Mouse (Mus musculus) 3134 (cell line): ENCODE data around the gene Setd3.

Source experiments
- DNase-seq: peaks from one replicate; pipeline ENCODE4 v3.0.0-alpha.2; 2011; ENCODE audit warnings: low spot score; ENCODE audit not compliant: insufficient read length; ENCODE audit errors: extremely low read depth

Setd3 gene

DNA sequence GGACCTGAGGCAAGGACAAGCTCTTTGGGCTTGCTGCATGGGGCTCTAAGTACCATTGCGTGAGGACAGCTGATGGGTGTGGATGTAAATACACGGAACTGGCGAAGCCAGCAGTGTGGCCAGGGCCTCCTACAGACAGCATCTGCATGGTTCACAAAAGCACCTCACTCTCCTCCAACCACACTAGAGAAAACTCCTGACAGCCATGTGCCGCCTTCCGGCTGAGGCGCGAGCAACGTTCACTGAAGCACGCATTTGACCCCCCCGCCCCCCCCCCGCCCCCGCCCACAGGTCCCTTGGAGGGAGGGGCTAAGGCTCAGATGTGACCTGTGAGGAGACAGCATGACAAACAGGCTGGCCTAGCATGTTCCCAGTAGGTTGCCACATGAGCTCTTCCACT lies 25.9 kb upstream of the Setd3 start:
- DNase-seq = no peak

DNA sequence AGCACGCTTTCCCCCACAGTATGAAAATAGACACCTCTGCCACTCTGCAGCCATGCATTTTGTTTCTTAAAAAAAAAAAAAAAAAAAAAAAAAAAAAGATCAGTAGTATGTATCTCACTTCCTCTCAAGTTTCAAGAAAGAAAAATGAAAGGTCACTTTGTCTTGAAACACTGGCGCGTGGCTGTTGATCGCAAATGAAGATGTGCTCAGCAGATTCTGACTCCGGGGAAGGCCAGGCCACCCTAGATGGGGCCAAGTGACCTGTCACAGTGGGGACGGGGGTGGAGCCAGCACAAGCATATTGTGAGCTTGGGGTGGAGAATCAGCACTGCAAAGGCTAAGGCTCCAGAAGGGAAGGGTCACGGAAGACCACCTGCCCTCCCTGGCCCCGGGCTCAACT lies 24.8 kb upstream of the Setd3 start:
- DNase-seq = no peak

DNA sequence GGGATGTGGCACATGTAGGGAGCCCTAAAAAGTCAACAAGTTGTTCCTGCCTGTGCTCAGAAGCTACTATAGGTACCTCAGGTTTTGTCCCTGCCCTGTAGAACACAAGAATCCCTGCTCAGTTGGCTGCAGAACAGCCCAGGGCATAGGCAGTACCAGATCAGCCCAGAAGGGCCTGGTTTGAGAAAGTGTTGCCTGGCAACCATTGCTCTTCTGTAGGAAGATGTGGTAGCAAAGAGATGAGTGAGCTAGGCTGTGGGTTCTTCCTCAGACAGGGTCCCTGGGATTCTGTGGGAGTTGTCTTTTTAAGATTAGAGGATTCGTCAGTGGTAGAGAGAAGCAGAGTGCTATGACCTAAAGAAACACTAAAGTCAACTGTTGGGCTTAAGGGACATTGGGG lies 21.0 kb upstream of the Setd3 start:
- no peak for DNase-seq

DNA sequence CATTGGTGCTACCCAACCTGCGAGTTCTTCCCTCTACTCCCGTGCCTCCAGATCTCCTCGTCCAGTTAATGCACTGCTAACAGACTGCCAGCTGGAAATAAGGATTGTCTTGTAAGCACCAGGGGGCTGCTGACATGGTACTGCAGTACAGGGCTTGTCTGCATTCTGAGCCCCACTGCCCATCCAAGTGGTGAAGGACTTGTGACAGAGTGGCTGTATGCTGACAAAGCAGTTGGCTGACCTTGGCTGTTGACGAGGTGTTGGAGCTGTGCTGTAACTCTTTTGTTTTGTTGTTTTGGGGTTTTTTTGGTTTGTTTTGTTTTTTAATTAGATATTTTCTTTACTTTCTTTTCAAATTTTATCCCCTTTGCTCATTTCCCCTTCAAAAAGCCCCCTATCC lies 19.3 kb upstream of the Setd3 start:
- no peak for DNase-seq

DNA sequence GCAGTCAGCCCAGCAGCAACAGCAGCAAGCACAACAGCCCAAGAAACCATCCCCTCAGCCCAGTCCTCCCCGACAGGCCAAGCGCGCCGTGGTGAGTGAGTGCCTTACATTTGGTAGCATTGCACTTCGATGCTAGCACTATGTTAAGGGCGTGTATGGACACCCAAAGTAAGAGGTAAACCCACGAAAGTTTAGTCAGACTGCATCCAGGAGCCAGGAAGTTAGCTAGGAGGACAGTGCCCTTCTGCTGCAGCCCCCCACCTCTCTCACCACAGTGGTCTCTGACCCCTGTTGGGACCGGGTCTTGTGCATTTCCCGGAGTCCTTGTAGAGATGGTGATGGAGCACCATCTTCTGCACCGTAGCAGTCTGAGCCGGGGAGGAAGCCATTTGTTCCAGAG lies 16.6 kb upstream of the Setd3 start:
- DNase-seq = no peak

DNA sequence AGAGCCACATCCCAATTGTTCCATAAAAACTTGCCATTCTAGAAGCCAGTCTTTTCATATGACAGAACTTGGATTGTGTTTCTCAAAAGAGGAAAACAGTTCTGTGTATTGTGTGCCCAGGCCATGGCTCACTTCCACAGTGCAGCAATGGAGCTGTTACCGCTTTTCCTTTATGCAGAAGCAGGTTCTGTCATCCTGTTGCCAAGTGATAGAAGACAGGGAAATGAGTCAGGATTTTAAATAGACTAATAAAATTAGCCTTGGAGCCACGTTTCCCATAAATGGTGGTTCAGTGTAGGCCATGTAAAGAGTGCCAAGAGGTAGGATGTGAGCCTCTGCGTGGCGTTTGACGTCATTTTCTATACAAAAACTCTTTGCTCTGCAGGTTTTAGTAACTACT lies 14.8 kb upstream of the Setd3 start:
- DNase-seq = no peak

DNA sequence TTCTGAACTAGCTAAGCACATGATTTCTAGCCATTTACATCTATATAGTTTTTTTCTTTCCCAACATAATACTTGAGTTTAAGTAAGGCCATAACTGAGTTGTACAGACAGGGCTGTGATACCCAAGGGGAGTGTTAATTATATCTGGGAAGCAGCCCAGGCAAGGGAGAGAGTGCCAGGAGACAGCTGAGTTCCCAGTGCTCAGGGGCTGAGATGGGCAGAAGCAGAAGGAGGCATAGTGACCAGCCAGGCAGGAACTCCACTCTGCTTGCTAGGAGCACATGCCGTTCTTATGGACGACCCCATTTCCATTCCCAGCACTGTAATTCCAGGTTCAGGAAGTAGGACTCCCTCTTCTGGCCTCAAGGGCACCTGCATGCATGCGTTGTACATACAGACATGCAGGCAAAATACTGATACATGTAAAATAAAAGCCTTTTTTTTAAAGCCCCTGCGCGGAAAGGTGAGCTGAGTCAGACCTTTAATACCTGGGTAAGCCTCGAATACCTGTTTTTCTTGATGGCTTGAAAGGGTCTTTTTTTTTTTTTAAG lies 8.5 kb upstream of the Setd3 start:
- DNase-seq = no peak

DNA sequence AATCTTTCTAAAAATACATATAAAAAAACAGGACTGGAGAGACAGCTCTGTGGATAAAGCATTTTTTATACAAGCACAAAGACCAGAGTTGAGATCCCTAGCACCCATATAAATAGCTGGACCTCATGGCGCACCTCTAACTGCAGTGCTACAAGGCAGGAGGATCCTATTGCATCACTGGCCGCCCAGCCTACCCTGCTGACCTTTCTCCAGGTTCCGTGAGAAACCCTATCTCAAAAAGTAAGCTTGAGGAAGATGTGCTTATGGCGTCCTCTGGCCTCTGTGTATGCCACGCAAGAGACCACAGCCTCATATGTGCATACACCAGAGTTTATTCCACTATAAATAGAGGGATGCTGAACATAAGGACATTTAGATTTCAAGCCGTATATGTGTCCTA lies 2.6 kb upstream of the Setd3 start:
- no peak for DNase-seq

DNA sequence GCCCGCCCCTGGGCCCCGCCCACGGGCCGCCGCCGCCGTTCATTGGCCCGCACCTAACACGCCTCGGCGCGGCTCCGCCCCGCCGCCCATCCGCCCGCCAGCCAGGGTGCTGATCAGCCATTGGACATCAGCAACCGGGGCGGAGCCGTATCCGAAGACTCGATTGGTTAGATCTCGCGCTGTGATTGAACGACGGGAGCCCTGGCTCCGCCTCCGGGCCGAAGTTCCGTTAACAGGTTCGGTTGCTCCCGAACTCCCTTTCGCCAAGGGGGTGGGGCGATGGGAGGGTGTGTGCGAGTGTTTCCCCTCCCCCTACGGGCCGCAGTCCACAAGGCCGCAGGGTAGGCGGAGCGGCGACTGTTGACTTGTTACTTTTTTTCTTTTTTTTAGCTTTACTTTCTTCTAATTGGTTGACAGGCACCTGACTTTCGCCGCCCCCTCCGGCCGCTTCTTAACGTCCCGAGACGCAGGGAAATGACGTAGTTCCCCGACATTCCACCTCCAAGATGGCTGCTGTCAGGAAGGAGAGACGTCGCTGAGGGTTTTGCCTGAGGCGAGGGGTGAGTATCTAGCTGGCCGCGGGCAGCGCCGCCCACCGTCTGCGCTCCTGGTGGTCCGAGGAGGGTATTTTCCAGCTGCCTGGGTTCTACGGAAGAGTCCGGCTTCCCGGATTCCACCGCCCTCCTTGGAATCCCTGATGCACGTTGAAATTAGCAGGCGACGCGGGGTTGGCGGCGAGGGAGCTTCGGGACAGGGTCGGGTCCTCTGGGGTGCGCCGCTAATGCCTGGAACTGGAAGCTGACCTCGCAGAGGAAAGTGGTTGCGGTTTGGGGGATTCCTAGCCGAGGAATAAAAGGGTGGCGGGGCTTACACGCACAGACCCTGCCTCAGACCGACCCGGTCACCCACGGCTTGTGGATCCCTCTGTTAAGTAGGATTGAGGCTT lies 480 bp upstream of the Setd3 start, which contains the start of gene Ccnk:
Gene Ccnk, plus strand, starts transcription at position 259 of the 946 bp plus-strand sequence.
- DNase-seq = peak; percentile 99

DNA sequence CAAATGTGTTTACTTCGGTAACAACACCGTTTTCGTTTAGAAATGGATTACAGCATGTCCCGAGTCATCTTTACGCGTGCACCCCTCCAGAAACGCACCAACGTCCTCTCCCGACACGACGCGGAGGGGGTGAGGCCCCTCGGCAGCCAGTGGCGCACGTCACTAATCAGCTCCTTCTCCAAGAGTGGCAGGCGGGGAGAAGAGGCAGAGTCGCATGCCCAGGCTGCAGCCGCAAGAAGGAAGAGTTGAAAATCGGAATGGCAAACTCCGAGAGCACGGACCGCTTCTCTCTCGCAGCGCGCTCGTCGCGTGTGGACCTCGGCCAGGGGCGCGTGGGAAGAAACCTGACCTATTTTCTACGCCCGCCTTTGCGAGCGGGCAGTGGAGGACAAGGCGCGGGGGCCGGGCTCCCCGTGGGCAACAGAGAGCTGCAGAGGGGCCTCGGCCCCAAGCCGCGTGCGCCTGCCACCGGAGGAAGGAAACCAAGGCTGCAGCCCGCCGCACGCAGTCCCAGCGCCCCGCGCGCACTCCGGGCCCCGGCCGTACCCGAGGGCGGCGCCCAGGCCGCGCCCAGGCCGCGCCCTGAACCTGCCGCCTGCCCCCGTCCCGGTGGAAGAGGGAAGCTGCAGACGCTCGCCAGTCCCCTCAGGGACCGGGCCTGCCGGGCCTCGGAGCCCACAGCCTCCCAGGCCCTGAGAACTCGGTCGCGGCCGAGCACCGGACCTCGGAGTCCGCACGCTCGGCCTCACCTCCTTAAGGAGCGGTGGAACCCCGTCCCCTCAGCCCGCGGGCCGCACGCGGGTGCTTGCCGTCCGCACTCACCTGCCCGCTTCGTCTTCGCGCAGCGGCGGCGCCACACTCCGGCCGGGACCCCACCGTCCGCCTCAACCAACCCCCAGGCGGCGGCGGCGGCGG lies 526 bp downstream of the Setd3 start:
- peak; percentile 64 for DNase-seq

DNA sequence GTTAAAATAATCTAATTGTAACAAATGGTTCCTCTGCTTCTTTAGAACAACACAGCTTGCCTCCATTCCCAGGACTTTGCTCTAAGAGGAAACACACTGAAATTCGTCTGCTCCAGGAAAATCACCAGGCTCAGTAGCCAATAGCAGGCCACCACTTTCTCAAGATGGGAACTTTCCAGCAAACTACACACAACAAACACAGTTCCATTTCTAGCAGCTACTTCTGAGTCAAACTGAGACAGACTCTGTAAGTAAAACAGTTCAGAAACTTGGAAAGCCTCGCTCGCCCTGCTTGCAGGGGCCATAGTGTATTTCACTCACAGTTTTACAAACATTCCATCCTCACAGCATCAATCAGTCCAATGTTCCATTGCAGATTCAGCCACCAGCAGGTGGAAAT lies 2.7 kb downstream of the Setd3 start:
- no peak for DNase-seq

DNA sequence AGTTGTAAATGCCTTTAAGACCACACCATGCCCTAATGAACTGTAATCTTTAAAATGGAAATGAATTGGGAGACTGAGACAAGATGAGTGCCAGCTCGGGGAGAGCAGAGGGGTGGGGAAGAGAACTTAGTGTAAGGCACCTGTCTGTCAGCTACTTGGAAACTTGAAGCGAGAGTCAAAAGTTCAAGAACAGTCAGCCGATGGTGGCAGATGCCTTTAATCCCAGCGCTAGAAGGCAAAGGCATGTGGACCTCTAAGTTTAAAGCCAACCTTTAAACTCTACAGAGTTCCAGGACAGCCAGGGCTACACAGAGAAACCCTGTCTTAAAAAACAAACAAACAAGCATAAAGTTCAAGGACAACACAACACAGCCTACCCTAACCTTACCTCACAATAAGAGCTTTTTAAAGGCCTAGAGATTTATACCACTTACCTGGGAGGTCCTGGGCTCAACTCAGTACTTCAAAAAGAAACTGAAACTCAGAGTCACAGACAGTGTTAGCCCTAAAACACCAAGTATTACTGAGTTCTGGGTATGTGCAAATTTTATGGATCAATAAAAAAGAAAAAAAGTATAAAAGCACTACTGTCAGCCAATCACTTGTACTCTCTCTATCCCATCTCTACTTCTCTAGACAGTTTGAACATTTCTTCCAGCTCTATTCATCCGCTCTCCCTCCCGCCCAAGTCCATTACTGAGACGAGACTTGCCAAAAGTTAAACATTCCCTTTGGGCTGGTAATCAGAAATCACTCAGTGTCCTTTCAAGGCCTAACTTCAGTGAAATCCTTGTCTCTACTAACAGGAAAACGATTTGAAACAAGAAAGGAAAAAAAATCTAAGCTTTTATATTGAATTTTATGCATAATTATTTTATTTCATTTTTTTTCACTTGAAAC lies 4.3 kb downstream of the Setd3 start:
- no peak for DNase-seq

DNA sequence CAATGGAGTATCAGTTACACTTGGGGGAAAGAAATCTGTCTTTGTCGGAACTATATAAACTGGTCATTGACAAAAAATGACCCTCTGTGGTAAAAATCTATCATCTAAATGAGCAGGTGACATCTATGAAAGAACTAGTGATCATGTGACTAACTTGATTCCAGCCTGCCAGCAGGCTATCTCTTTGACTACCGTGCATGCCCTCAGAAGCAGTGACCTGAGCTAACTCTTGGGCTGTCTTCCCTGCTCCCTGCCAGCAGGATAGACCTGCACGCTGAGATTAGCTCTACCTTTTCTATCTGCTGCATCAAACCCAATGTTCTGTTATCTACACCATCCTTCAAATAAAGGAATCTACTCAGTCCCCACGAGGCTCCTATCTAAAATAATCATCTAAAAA lies 6.5 kb downstream of the Setd3 start:
- DNase-seq = no peak

DNA sequence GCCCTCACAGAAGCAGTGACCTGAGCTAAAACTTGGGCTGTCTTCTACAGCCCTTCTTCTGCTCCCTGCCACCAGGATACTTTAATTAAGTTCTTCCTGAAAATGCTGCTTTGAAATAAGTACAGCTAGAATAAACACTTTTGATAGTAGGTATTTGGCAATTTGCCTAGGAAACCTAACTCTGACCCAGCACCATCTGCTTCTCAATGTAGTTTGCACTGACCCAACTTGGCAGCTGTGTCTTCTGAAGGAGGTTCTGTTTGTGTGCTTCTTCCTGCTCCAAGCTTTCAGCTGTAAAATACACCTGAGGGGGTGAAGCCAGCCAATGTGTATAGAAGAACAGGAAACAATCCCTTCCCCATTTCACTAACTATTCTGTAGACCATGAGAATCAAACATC lies 7.8 kb downstream of the Setd3 start:
- DNase-seq = no peak

DNA sequence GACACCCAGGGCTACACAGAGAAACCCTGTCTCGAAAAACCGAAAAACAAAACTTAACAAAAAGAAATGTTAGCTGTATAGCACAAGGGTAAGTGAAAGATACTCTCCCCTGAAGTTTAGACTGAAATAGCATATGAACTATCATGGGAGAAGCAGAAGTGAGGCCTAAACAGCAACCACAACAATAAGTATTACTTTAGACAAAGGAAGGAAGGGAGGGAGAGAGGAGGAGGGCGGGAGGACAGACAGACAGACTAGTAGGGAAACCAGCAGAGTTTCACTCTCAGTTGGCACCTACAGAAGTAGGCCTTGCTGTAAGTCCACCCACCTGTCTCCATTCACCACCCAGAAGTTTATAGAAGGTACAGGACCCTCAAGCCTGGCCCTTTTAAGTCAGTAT lies 8.6 kb downstream of the Setd3 start:
- DNase-seq = no peak

DNA sequence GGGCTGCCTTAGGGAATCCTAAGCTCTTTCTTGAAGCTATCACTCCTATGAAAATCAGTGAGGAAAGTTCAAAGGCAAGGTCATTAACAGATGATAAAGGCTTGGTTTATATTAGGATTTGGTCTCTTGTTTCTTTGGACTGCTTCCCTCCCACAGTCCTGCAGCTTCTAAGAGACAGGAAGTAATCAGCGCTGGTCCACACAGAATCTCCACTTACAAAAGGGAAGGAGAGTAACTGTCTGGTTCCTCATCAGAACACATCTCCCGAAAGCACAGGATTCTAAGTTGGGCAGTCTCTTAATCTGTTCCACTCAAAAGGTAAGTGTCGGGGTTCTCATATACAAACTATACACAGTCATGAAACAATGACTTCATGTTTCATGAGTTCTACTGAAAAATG lies 10.2 kb downstream of the Setd3 start:
- no peak for DNase-seq

DNA sequence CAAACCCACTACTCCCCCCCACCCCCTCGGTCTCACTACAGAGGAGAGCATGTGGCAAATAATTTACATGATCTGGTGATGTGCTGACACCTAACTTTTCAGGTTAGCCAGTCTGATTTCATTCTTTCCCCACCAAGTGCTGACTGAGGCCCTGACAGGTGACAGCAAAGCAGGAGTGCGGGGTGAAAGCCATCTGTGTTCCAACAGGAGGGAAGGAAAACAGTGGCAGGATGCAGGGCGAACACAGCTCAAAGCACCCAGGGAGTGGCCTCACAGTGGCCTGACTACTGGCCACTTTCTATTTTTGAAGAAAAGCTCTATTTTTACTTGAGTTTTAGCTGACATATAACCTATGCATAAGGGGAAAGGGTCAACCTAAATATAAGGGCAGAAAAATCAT lies 15.4 kb downstream of the Setd3 start:
- no peak for DNase-seq

DNA sequence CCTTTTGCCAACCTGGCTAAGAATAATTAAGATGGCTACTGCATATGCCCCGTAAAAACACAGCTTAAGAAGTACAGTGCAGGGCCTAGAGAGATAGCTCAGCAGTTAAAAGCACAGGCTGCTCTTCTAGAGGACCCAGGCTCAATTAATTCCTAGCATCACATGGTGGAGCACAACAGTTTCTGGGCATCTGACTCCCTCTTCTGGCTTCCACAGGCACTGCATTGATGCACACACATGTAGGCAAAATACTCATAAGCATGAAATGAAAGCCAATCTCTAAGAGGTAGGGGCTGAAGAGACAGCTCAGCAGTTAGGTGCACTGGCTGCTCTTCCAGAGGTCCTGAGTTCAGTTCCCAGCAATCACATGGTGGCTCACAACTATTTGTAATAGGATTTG lies 17.1 kb downstream of the Setd3 start:
- DNase-seq = no peak

DNA sequence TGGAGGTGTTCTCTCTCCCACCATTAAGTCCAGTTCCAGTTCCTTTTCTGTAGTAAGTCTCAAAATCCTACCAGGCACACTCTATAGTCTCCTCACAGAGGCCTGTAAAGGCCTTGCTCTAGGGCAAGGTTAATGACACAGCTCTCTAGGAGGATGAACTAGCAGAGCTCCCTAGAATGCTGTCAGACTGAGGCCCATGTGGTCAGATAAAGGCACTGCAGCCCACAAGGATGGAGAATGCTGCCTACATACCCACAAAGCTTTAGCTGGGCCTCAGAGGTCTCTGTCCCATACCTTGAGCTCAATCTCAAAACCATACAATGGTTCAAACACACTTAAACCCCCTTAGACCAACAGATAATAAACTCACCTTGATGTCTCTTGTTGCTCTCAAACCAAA lies 19.3 kb downstream of the Setd3 start:
- no peak for DNase-seq

DNA sequence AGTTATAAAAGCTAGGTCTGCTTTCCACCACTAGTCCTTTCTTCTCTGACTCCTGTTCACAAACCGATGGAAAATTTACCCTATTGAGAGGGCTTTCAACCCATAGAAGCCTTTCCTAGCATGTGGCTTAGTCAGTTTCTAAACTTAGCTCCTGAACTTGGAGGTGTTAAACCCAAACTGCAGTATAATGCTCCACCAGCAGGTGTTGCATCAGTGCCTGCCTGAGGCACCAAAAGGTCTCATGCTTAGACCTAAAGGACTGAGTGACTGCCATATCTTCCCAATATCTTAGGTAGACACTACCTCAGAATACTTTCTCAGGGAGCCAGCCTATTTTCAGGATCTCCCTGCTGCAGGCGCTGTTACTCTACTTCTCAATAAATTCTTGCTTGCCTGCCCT lies 26.4 kb downstream of the Setd3 start:
- DNase-seq = no peak
